Mouse (Mus musculus) brain, embryonic 14.5 days (tissue): ENCODE measurements around the gene Mettl1.
"Not testable (repeated sequence)": the region's sequence is repeated elsewhere in the genome, so short reads cannot be mapped to it uniquely, and the experiment has no call there.

Experiments
- CTCF ChIP-seq: fragments of 200-500 bp; IDR thresholded peaks from 2 replicates; pipeline ENCODE4 v1.5.1; 2012; ENCODE audit warnings: inconsistent platforms, mild to moderate bottlenecking, moderate library complexity, borderline replicate concordance; ENCODE audit not compliant: insufficient read depth, insufficient read length; ENCODE audit errors: extremely low read depth
- POLR2A ChIP-seq: fragments of 200-500 bp; IDR thresholded peaks from 2 replicates; pipeline ENCODE4 v1.6.1; 2012; ENCODE audit warnings: mild to moderate bottlenecking, inconsistent platforms, borderline replicate concordance; ENCODE audit not compliant: poor library complexity, insufficient read depth, insufficient read length, severe bottlenecking; ENCODE audit errors: extremely low read depth

DNA sequence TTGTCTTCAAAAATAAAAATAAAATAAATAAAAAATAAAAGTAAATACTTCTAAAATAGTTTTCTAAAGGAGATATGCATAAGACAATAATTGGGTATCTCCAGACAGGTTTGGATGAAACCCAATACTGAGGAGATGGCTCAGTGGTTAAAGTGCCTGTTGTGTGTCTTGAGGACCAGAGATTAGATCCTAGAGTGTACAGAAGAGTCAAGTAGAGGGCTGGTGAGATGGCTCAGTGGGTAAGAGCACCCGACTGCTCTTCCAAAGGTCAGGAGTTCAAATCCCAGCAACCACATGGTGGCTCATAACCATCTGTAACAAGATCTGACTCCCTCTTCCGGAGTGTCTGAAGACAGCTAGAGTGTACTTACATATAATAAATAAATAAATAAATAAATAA, 31.8 kb downstream of the Mettl1 start:
- not testable (repeated sequence) for TF ChIP-seq CTCF, POLR2A
